Mouse (Mus musculus) lung, postnatal 0 days (tissue): ENCODE measurements around the gene Drap1. TPM values are rescaled to one million over a fixed set of nuclear protein-coding genes. Genes with fewer than 3 reads are reported as not detected.

Experiments
- ATAC-seq: fragments of 200-750 bp; cut with Nextera tagmentation; 2 replicates; pipeline ENCODE4 v1.8.0; 2017; ENCODE audit warnings: moderate library complexity
- DNase-seq: peaks from one replicate; pipeline ENCODE4 v3.0.0-alpha.2; 2016; ENCODE audit warnings: low spot score
- H3K27ac ChIP-seq: fragments of 300-500 bp; sonication (generic); 2 replicates; pipeline ENCODE4 v1.5.1; 2014; ENCODE audit warnings: antibody characterized with exemption, mild to moderate bottlenecking, low read length, mixed read lengths
- H3K27me3 ChIP-seq: fragments of 300-500 bp; sonication (generic); replicated peaks from 2 replicates; pipeline ENCODE4 v1.6.1; 2014; ENCODE audit warnings: low read length, mixed read lengths; ENCODE audit not compliant: insufficient read depth
- H3K36me3 ChIP-seq: fragments of 300-500 bp; sonication (generic); 2 replicates; pipeline ENCODE4 v1.6.1; 2014; ENCODE audit warnings: low read length, mixed read lengths; ENCODE audit not compliant: insufficient read depth
- H3K4me1 ChIP-seq: fragments of 300-500 bp; sonication (generic); 2 replicates; pipeline ENCODE4 v1.6.1; 2014; ENCODE audit warnings: antibody characterized with exemption, low read depth, low read length, mixed read lengths; ENCODE audit not compliant: insufficient read depth
- H3K4me2 ChIP-seq: fragments of 300-500 bp; sonication (generic); replicated peaks from 2 replicates; pipeline ENCODE4 v1.6.1; 2014; ENCODE audit warnings: low read depth, mild to moderate bottlenecking, low read length, moderate library complexity, mixed read lengths
- H3K4me3 ChIP-seq: fragments of 300-500 bp; sonication (generic); 2 replicates; pipeline ENCODE4 v1.5.1; 2014; ENCODE audit warnings: low read depth, low read length
- H3K9ac ChIP-seq: fragments of 300-500 bp; sonication (generic); replicated peaks from 2 replicates; pipeline ENCODE4 v1.6.1; 2014; ENCODE audit warnings: low read depth, mild to moderate bottlenecking
- H3K9me3 ChIP-seq: fragments of 300-500 bp; sonication (generic); 2 replicates; pipeline ENCODE4 v1.6.1; 2016; ENCODE audit warnings: low read length, mixed read lengths
- CTCF ChIP-seq: IDR thresholded peaks from 2 replicates; pipeline ENCODE4 v1.5.1; 2016; ENCODE audit warnings: antibody characterized with exemption, mild to moderate bottlenecking
- EP300 ChIP-seq: IDR thresholded peaks from 2 replicates; pipeline ENCODE4 v1.6.1; 2016; ENCODE audit warnings: antibody characterized with exemption, mild to moderate bottlenecking, control low read depth
- WGBS: fragments of 180-500 bp; shearing (Covaris S2); extraction: QIAGEN DNeasy Blood & Tissue Kit; methylation state at CpG from one replicate; pipeline ENCODE4 v1.1.7; 2014; 5-methylcytosine and 5-hydroxymethylcytosine counted together
- polyA plus RNA-seq: library from polyadenylated mRNA; unstranded; fragments of >200 nt; fragmentation: Nextera tagmentation; extraction: Ambion mirVana; gene quantifications from 2 replicates; pipeline ENCODE4 v1.2.1, GENCODE M21; 2015

The Drap1 gene
- 352 and 379 TPM in 2 replicates for polyA plus RNA-seq

- H3K27me3 ChIP-seq = no peaks in the 10 kb centered on the region
Observed at GRCm38 (mm10) chr19:5424782-5425741, at the start of gene Drap1, which contains the start of gene AI837181. Gene Drap1, minus strand, starts transcription at chr19:5424979. Gene AI837181, plus strand, starts transcription at chr19:5425144.

GRCm38 (mm10) chr19:5473720-5474119 is 48.9 kb upstream of the Drap1 start, which contains the start of gene Efemp2:
Gene Efemp2, plus strand, starts transcription at chr19:5473954.
- DNase-seq = peak; percentile 96
- H3K4me1 ChIP-seq = peaks cover 2% of the 10 kb centered on the region; the same call in 1 of the 2 replicates
- WGBS = under 1% methylated on average over 22 of the region's 22 CpGs

More at GRCm38 (mm10) chr19:5424782-5425741, at the start of gene Drap1, which contains the start of gene AI837181:
- H3K9me3 ChIP-seq = no peaks in the 10 kb centered on the region
- DNase-seq (peak; percentile 99), ATAC-seq (peak; percentile 90)
- H3K4me3 ChIP-seq = peak within 1 kb of the TSS; percentile 92
- 2% methylated on average over 54 of the region's 87 CpGs for WGBS
- H3K27ac ChIP-seq = peak within 1 kb of the TSS; percentile 98
- H3K36me3 ChIP-seq = peaks cover 12% of the 10 kb centered on the region; the same call in 1 of the 2 replicates
- peak within 1 kb of the TSS; percentile 74 for H3K4me2 ChIP-seq
- peaks cover 25% of the 10 kb centered on the region for H3K4me1 ChIP-seq
- peak within 1 kb of the TSS; percentile 89 for H3K9ac ChIP-seq
- TF ChIP-seq CTCF (no peak), EP300 (peak; percentile 31; the same call in 1 of the 2 replicates)

GRCm38 (mm10) chr19:5472857-5473256 is 48.1 kb upstream of the Drap1 start:
- peak overlapping the region; percentile 81; the same call in 1 of the 2 replicates for H3K27ac ChIP-seq
- TF ChIP-seq CTCF = peak; percentile 55
- no peak for TF ChIP-seq EP300

More at GRCm38 (mm10) chr19:5473720-5474119, 48.9 kb upstream of the Drap1 start, which contains the start of gene Efemp2:
- no peaks in the 10 kb centered on the region for H3K9me3 ChIP-seq
- TF ChIP-seq CTCF (0 out of 2 replicates have a peak, but pooled peaks have one; percentile 2), EP300 (0 out of 2 replicates have a peak, but pooled peaks have one; percentile 47)
- peak within 1 kb of the TSS; percentile 92 for H3K4me2 ChIP-seq
- no peaks in the 10 kb centered on the region for H3K27me3 ChIP-seq
- peak within 1 kb of the TSS; percentile 81 for H3K27ac ChIP-seq
- H3K36me3 ChIP-seq = no peaks in the 10 kb centered on the region
- peak within 1 kb of the TSS; percentile 64 for H3K9ac ChIP-seq
- peak; percentile 87 for ATAC-seq
- H3K4me3 ChIP-seq = peak within 1 kb of the TSS; percentile 57

GRCm38 (mm10) chr19:5471846-5472245 is 47.1 kb upstream of the Drap1 start:
- DNase-seq = no peak
- TF ChIP-seq EP300 = no peak
- no peak for TF ChIP-seq CTCF

More at GRCm38 (mm10) chr19:5472857-5473256, 48.1 kb upstream of the Drap1 start:
- Histone ChIP-seq H3K9me3 (no peaks in the 10 kb centered on the region), H3K27me3 (no peaks in the 10 kb centered on the region), H3K4me1 (peaks cover 2% of the 10 kb centered on the region; the same call in 1 of the 2 replicates), H3K9ac (no peak overlapping the region), H3K4me3 (no peak overlapping the region), H3K4me2 (no peak overlapping the region; the same call in 1 of the 2 replicates), H3K36me3 (no peaks in the 10 kb centered on the region)
- DNase-seq (no peak), ATAC-seq (no peak)
- WGBS = 65% methylated on average over 3 of the region's 3 CpGs

GRCm38 (mm10) chr19:5468374-5468773 is 43.6 kb upstream of the Drap1 start, which contains the start of gene Ctsw:
Gene Ctsw, minus strand, starts transcription at chr19:5468507.
- 36% methylated on average over 5 of the region's 5 CpGs for WGBS
- Histone ChIP-seq H3K9me3 (no peaks in the 10 kb centered on the region), H3K27me3 (no peaks in the 10 kb centered on the region), H3K4me3 (no peak within 1 kb of the TSS), H3K9ac (no peak within 1 kb of the TSS), H3K4me1 (no peaks in the 10 kb centered on the region), H3K36me3 (peaks cover 14% of the 10 kb centered on the region), H3K4me2 (no peak within 1 kb of the TSS), H3K27ac (no peak within 1 kb of the TSS)
- TF ChIP-seq CTCF = no peak
- TF ChIP-seq EP300 = no peak
- ATAC-seq (no peak), DNase-seq (no peak)

More at GRCm38 (mm10) chr19:5471846-5472245, 47.1 kb upstream of the Drap1 start:
- H3K4me3 ChIP-seq = no peak overlapping the region
- H3K9me3 ChIP-seq = no peaks in the 10 kb centered on the region
- H3K4me2 ChIP-seq = no peak overlapping the region
- no peak overlapping the region for H3K27ac ChIP-seq
- H3K27me3 ChIP-seq = no peaks in the 10 kb centered on the region
- H3K4me1 ChIP-seq = peaks cover 2% of the 10 kb centered on the region; the same call in 1 of the 2 replicates
- no peak for ATAC-seq
- 48% methylated on average over 5 of the region's 5 CpGs for WGBS
- H3K36me3 ChIP-seq = no peaks in the 10 kb centered on the region
- no peak overlapping the region for H3K9ac ChIP-seq

- WGBS = 90% methylated on average over 6 of the region's 6 CpGs
- H3K9me3 ChIP-seq = no peaks in the 10 kb centered on the region
- TF ChIP-seq CTCF (no peak), EP300 (no peak)
- H3K9ac ChIP-seq = no peak overlapping the region
- no peak overlapping the region for H3K4me3 ChIP-seq
- H3K27ac ChIP-seq = no peak overlapping the region
- DNase-seq (no peak), ATAC-seq (no peak)
- no peak overlapping the region for H3K4me2 ChIP-seq
- H3K4me1 ChIP-seq = no peaks in the 10 kb centered on the region
- H3K36me3 ChIP-seq = peaks cover 14% of the 10 kb centered on the region
- no peaks in the 10 kb centered on the region for H3K27me3 ChIP-seq
Observed at GRCm38 (mm10) chr19:5466916-5467500, 42.2 kb upstream of the Drap1 start.
